Mouse (Mus musculus): Measurements from ENCODE around the gene Ago4. TPM values are rescaled to one million over a fixed set of nuclear protein-coding genes. Genes with fewer than 3 reads are reported as not detected.

Gene Ago4
- polyA plus RNA-seq, 1 experiment = 5.1 TPM

DNA sequence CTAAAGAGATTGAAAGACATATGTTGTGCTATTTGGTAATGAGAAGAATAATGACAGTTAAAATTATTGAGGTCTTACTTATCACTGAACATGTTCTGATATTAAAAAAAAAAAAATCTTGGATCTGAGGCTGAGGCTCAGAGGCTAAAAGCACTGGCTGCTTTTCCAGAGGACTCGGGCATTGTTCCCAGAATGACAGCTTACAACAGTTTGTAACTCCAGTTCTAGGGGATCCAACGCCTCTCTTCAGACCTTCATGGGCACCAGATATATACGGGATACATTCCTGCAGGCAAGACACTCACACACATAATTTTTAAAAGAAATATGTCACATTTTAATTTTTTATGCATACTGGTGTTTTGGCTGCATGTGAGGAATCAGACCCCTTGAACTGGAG, 7.1 kb downstream of the Ago4 start:
- Histone ChIP-seq H3K4me3 (ENCODE audit: control insufficient read depth, low read depth, low read length) (no peak overlapping the region), H3K36me3 (ENCODE audit: control insufficient read depth, insufficient read depth, low read length) (no peaks in the 10 kb centered on the region), H3K27me3 (ENCODE audit: control insufficient read depth, insufficient read depth, low read length) (no peaks in the 10 kb centered on the region), H3K27ac (ENCODE audit: control insufficient read depth, insufficient read depth, low read depth, low read length) (no peak overlapping the region), H3K4me1 (ENCODE audit: control insufficient read depth, insufficient read depth, low read length) (no peaks in the 10 kb centered on the region)
- TF ChIP-seq CTCF (IDR thresholded peaks at IDR 0.05; ENCODE audit: control insufficient read depth, insufficient read depth, insufficient replicate concordance, low read depth, low read length) (no peak), POLR2A (IDR thresholded peaks at IDR 0.05; ENCODE audit: control insufficient read depth, low read depth, low read length) (no peak)

GRCm38 (mm10) chr4:126512308-126513066, 20.8 kb downstream of the Ago4 start:
- no peak overlapping the region for H3K4me3 ChIP-seq (ENCODE audit: control insufficient read depth, low read depth, low read length)
- H3K4me1 ChIP-seq (ENCODE audit: control insufficient read depth, insufficient read depth, low read length) = no peaks in the 10 kb centered on the region
- H3K27me3 ChIP-seq (ENCODE audit: control insufficient read depth, insufficient read depth, low read length) = no peaks in the 10 kb centered on the region
- peaks cover 1% of the 10 kb centered on the region for H3K36me3 ChIP-seq (ENCODE audit: control insufficient read depth, insufficient read depth, low read length)
- TF ChIP-seq CTCF (IDR thresholded peaks at IDR 0.05; ENCODE audit: control insufficient read depth, insufficient read depth, insufficient replicate concordance, low read depth, low read length) = no peak
- no peak for TF ChIP-seq POLR2A (IDR thresholded peaks at IDR 0.05; ENCODE audit: control insufficient read depth, low read depth, low read length)
- H3K27ac ChIP-seq (ENCODE audit: control insufficient read depth, insufficient read depth, low read depth, low read length) = no peak overlapping the region

DNA sequence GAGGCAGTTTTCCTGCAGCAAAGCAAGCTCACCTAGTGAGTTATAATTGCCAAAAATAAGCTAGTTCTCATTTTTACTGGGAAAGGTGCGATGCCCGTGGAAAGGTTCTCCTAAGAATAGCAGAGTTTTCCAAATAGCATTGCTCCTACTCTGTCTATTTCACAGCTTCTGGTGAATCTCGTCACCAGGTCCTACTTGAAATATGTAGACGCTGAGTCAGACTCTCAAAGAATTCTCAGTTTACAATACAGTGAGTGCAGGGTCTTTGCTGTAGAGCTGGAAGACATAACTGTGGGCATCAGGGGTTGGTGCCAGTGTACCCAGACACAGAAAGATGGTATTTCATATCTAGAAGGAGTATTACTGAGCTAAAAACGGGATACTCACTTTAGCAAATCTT, 22.3 kb downstream of the Ago4 start:
- TF ChIP-seq CTCF (IDR thresholded peaks at IDR 0.05; ENCODE audit: control insufficient read depth, insufficient read depth, insufficient replicate concordance, low read depth, low read length) (no peak), POLR2A (IDR thresholded peaks at IDR 0.05; ENCODE audit: control insufficient read depth, low read depth, low read length) (no peak)
- peaks cover 5% of the 10 kb centered on the region for H3K36me3 ChIP-seq (ENCODE audit: control insufficient read depth, insufficient read depth, low read length)
- H3K4me1 ChIP-seq (ENCODE audit: control insufficient read depth, insufficient read depth, low read length) = no peaks in the 10 kb centered on the region
- no peak overlapping the region for H3K4me3 ChIP-seq (ENCODE audit: control insufficient read depth, low read depth, low read length)
- no peaks in the 10 kb centered on the region for H3K27me3 ChIP-seq (ENCODE audit: control insufficient read depth, insufficient read depth, low read length)
- H3K27ac ChIP-seq (ENCODE audit: control insufficient read depth, insufficient read depth, low read depth, low read length) = no peak overlapping the region

- H3K27me3 ChIP-seq (ENCODE audit: control insufficient read depth, insufficient read depth, low read length) = no peaks in the 10 kb centered on the region
- H3K4me1 ChIP-seq (ENCODE audit: control insufficient read depth, insufficient read depth, low read length) = no peaks in the 10 kb centered on the region
- no peak overlapping the region for H3K27ac ChIP-seq (ENCODE audit: control insufficient read depth, insufficient read depth, low read depth, low read length)
- H3K4me3 ChIP-seq (ENCODE audit: control insufficient read depth, low read depth, low read length) = no peak overlapping the region
- TF ChIP-seq CTCF (IDR thresholded peaks at IDR 0.05; ENCODE audit: control insufficient read depth, insufficient read depth, insufficient replicate concordance, low read depth, low read length) = no peak
- no peak for TF ChIP-seq POLR2A (IDR thresholded peaks at IDR 0.05; ENCODE audit: control insufficient read depth, low read depth, low read length)
- H3K36me3 ChIP-seq (ENCODE audit: control insufficient read depth, insufficient read depth, low read length) = peaks cover 5% of the 10 kb centered on the region
These were observed 24.2 kb downstream of the Ago4 start for GRCm38 (mm10) chr4:126509072-126509471.

DNA sequence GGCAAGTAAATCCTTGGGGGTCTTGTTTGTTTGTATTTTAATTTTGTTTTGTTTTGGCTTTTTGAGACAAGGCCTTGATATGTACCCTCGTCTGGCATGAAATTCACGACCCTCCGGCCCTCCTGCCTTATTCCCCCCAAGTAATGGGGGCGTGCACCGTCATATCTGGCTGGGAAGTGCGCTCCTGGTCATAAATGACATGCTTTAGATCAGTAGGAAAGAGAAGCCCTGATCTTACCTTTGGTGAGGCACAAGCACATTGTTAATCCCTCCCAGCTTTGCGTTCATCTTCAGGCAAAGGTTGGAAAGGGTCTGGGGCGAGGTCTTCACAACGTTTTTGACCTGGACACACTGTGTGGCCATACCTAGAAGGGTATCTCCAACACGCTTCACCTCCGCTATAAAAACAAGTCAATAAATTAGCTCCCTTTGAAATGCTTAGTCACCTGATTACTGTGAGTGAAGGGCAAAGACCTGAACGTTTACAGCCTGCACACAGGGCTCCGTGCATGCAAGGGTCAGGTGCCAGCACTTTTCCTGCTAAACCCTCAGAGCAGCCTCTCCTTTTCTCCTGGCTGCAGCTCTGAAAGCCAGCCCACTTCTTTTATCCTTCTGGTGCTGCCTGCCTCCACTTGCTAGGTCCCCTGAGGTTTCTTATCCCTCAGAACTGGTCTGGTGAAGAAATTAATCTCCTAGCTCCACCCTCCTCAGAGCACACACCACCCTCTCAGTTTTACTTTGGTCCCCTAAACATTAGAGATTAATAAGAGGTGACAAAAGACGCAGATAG, 25.0 kb downstream of the Ago4 start:
- H3K36me3 ChIP-seq (ENCODE audit: control insufficient read depth, insufficient read depth, low read length) = peaks cover 5% of the 10 kb centered on the region

GRCm38 (mm10) chr4:126502977-126503309, 30.3 kb downstream of the Ago4 start:
- Histone ChIP-seq H3K27ac (ENCODE audit: control insufficient read depth, insufficient read depth, low read depth, low read length) (no peak overlapping the region), H3K27me3 (ENCODE audit: control insufficient read depth, insufficient read depth, low read length) (no peaks in the 10 kb centered on the region), H3K4me1 (ENCODE audit: control insufficient read depth, insufficient read depth, low read length) (no peaks in the 10 kb centered on the region), H3K4me3 (ENCODE audit: control insufficient read depth, low read depth, low read length) (no peak overlapping the region), H3K36me3 (ENCODE audit: control insufficient read depth, insufficient read depth, low read length) (peaks cover 5% of the 10 kb centered on the region)
- TF ChIP-seq POLR2A (IDR thresholded peaks at IDR 0.05; ENCODE audit: control insufficient read depth, low read depth, low read length) (no peak), CTCF (IDR thresholded peaks at IDR 0.05; ENCODE audit: control insufficient read depth, insufficient read depth, insufficient replicate concordance, low read depth, low read length) (no peak)

More for the DNA sequence above, 25.0 kb downstream of the Ago4 start:
- Histone ChIP-seq H3K4me3 (ENCODE audit: control insufficient read depth, low read depth, low read length) (no peak overlapping the region), H3K27me3 (ENCODE audit: control insufficient read depth, insufficient read depth, low read length) (no peaks in the 10 kb centered on the region), H3K27ac (ENCODE audit: control insufficient read depth, insufficient read depth, low read depth, low read length) (no peak overlapping the region), H3K4me1 (ENCODE audit: control insufficient read depth, insufficient read depth, low read length) (no peaks in the 10 kb centered on the region)
- TF ChIP-seq CTCF (IDR thresholded peaks at IDR 0.05; ENCODE audit: control insufficient read depth, insufficient read depth, insufficient replicate concordance, low read depth, low read length) (no peak), POLR2A (IDR thresholded peaks at IDR 0.05; ENCODE audit: control insufficient read depth, low read depth, low read length) (no peak)

DNA sequence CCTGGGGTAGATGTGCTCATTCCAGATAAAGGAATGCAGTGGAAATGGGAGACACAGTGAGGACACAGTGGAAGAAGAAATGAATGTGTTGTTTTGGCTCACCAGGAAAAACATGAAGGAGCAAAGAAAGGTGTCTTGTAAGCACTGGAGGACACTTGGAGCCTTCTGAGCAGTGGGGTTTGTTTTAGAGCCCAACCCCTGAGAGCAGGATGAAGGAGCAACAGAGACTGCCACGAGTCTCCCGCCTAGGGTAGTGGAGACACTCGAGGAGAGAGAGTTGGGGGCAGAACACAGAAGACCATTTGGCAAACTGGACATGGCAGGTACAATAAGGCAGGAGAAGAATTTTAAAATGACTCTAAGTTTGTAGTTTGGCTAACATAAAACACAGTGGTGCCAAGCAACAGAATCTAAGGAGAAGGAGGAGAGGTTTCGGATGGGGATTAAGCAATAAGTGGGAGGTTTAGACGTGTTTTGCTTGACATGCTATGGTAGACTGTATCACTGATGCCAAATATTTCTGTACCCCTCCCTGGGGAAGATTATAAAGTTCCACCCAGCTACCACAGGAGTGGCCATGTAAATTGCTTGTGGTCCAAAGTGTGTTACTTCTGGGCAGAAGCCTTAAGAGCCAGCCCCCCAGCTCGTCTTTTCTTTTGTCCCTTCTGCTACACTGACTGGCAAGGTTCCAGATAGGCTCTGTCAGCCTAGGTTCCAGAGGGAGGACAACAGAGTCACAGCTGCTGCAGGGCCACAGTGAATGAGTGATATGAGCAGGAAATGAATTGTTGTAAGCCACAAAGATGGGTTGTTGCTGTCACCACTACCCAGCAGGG, 30.9 kb downstream of the Ago4 start:
- Histone ChIP-seq H3K27ac (ENCODE audit: control insufficient read depth, insufficient read depth, low read depth, low read length) (no peak overlapping the region), H3K27me3 (ENCODE audit: control insufficient read depth, insufficient read depth, low read length) (no peaks in the 10 kb centered on the region), H3K36me3 (ENCODE audit: control insufficient read depth, insufficient read depth, low read length) (peaks cover 4% of the 10 kb centered on the region), H3K4me3 (ENCODE audit: control insufficient read depth, low read depth, low read length) (no peak overlapping the region), H3K4me1 (ENCODE audit: control insufficient read depth, insufficient read depth, low read length) (no peaks in the 10 kb centered on the region)
- no peak for TF ChIP-seq POLR2A (IDR thresholded peaks at IDR 0.05; ENCODE audit: control insufficient read depth, low read depth, low read length)
- TF ChIP-seq CTCF (IDR thresholded peaks at IDR 0.05; ENCODE audit: control insufficient read depth, insufficient read depth, insufficient replicate concordance, low read depth, low read length) = no peak

All from testis, adult 2 months (tissue).